Mouse (Mus musculus): Measurements from ENCODE around the gene Mpv17l2. TPM values are rescaled to one million over a fixed set of nuclear protein-coding genes. Genes with fewer than 3 reads are reported as not detected.
A peak's percentile ranks its signal among the peaks of the same experiment; 100 is the strongest.

The Mpv17l2 gene
- polyA plus RNA-seq, 1 experiment from 2014 or later, result 25.8 TPM

DNA sequence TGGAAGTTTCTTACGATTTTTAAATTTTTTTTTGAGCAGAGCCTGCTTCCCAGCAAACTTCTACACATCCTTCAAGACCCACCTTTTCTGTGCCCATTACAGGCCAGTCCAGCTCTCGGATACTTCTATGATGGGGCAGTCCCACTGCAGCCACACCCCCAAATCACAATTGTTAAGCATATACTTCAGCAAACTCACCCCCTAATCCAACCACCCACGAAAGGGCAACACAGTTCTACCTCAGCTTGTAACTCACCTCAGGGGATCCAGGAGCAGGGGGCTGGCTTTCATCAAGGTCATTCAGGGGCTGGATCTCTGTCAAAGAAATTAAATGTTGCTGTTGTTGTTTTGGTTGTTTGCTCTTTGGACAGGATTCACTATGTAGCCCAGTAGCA is 26.3 kb upstream of the Mpv17l2 start:
- Histone ChIP-seq H3K4me3 (ENCODE audit: low read depth, low read length) (no peak overlapping the region), H3K27me3 (ENCODE audit: control insufficient read depth, insufficient read depth, low read length) (no peaks in the 10 kb centered on the region), H3K27ac (replicated peaks; ENCODE audit: low read depth, low read length) (no peak overlapping the region), H3K9ac (replicated peaks; ENCODE audit: low read length) (no peak overlapping the region), H3K36me3 (replicated peaks; ENCODE audit: control insufficient read depth, insufficient read depth, low read depth, low read length) (peaks cover 4% of the 10 kb centered on the region), H3K4me2 (ENCODE audit: low read depth, low read length) (no peak overlapping the region), H3K9me3 (replicated peaks; ENCODE audit: control insufficient read depth, low read length) (no peaks in the 10 kb centered on the region), H3K4me1 (ENCODE audit: control insufficient read depth, insufficient read depth, low read length) (peaks cover 8% of the 10 kb centered on the region; the same call in 1 of the 2 replicates)
- ATAC-seq (replicated peaks; ENCODE audit: insufficient number of reproducible peaks, low FRiP score, low TSS enrichment, low read depth), result no peak
- DNase-seq (ENCODE audit: low spot score), result no peak
- WGBS, result 90% methylated on average over 3 of the region's 3 CpGs

DNA sequence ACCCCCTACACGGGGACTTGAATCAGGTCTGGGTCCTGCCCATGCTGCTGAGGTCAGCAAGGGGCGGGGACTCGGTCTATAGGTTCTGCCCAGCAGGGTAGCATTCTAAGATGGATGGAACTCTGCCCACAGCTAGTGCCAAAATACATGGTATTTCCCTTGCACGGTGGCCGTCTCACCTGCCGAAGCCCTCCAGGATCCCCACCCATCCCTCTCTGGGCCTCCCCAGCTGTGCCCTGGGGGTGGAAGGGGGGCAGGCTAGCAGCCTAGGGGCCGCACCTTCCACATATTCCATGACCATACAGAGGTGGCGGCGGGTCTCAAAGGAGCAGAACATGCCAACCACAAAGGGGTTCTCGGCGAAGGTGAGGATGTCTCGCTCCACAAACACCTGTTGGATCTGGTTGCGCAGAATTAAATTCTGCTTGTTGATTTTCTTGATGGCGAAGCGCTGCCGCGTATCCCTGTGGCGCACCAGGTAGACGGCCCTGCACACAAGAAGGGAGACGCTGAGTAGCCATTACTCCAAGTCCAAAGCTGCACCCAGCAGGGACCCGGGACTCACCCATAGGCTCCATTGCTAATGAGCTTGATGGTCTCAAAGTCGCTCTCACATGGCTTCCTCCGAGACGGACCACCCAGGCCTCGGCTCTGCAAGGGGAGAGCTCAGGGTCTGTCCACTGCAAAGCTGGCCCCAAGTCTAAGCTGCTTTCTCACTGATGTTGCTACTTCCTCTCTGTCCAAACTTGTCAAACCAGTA is 25.7 kb upstream of the Mpv17l2 start:
- no peaks in the 10 kb centered on the region for H3K27me3 ChIP-seq (ENCODE audit: control insufficient read depth, insufficient read depth, low read length)

DNA sequence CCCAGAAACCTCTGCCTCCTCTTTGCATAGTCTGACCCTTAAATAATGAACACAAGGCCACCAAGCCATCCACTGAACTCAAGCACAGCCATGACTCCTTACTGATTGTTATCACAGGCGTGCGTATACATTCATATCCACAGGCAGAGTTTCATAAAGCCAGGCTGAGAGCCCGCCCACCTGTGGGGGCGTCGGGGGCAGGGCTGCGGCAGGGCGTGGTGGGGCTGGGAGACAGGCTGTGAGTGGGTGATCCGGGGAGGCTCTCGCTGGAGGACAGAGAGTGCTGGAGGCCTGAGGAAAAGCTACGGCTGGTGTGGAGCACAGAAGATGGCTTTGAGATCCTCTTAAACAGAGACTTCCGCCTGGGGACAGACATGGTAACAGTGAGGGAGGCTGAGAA is 19.3 kb upstream of the Mpv17l2 start:
- Histone ChIP-seq H3K9me3 (replicated peaks; ENCODE audit: control insufficient read depth, low read length) (no peaks in the 10 kb centered on the region), H3K36me3 (replicated peaks; ENCODE audit: control insufficient read depth, insufficient read depth, low read depth, low read length) (peaks cover 3% of the 10 kb centered on the region), H3K9ac (replicated peaks; ENCODE audit: low read length) (no peak overlapping the region), H3K4me1 (ENCODE audit: control insufficient read depth, insufficient read depth, low read length) (no peaks in the 10 kb centered on the region; the same call in 1 of the 2 replicates), H3K4me3 (ENCODE audit: low read depth, low read length) (no peak overlapping the region), H3K27ac (replicated peaks; ENCODE audit: low read depth, low read length) (no peak overlapping the region), H3K27me3 (ENCODE audit: control insufficient read depth, insufficient read depth, low read length) (no peaks in the 10 kb centered on the region), H3K4me2 (ENCODE audit: low read depth, low read length) (no peak overlapping the region)
- WGBS, result 84% methylated on average over 11 of the region's 11 CpGs
- DNase-seq (ENCODE audit: low spot score) (no peak), ATAC-seq (replicated peaks; ENCODE audit: insufficient number of reproducible peaks, low FRiP score, low TSS enrichment, low read depth) (no peak)

More for the DNA sequence above, 25.7 kb upstream of the Mpv17l2 start:
- peaks cover 8% of the 10 kb centered on the region; the same call in 1 of the 2 replicates for H3K4me1 ChIP-seq (ENCODE audit: control insufficient read depth, insufficient read depth, low read length)
- H3K36me3 ChIP-seq (replicated peaks; ENCODE audit: control insufficient read depth, insufficient read depth, low read depth, low read length), result peaks cover 7% of the 10 kb centered on the region
- H3K4me2 ChIP-seq (ENCODE audit: low read depth, low read length), result no peak overlapping the region
- no peak overlapping the region for H3K4me3 ChIP-seq (ENCODE audit: low read depth, low read length)
- H3K9me3 ChIP-seq (replicated peaks; ENCODE audit: control insufficient read depth, low read length), result no peaks in the 10 kb centered on the region
- no peak overlapping the region for H3K9ac ChIP-seq (replicated peaks; ENCODE audit: low read length)
- DNase-seq (ENCODE audit: low spot score) (no peak), ATAC-seq (replicated peaks; ENCODE audit: insufficient number of reproducible peaks, low FRiP score, low TSS enrichment, low read depth) (no peak)
- WGBS, result 85% methylated on average over 25 of the region's 25 CpGs
- H3K27ac ChIP-seq (replicated peaks; ENCODE audit: low read depth, low read length), result no peak overlapping the region

DNA sequence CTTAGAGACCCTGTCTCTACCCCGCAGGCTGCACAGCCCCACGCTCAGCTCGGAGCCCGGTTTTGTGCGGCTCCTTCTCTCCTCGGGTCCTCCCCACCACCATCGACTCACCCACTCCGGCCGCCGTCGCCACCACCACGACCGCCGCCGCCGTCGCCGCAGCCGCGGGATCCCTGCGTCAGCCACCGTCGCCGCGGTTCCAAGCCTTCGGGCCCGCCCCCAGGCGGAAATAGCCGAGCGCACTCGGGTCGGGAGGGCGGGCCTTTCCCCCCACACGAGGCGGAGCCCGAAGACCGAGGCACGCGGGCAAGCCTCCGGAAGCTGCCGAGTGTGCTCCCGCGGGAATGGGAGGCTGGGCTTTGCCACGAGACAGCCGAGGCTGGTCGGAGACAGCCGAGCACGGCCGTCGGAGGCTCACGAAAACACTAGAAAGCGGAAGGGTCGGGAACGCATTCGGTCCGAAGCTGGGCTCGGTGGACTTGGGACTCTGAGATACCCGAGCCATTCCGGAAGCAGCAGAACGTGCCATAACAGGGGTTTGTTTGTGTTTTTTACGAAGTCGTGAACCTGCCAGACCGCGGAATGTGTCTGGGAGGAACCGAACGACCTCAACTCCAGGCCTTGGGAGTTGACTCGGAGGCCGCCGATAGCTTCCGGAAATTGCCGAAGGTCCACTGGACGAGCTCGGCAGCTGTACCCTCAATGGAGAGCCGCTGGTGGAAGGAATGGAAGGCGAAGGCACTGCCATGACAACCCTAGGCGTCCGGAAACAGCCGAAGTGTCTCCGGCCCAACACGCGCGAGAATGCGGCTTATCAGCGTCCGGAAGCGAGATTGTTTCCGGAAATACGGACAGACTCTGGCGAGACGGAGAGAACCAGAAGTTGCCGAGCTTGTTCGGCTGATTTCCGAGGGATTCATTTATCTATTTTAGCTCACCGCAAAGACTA is 16.0 kb upstream of the Mpv17l2 start, which contains the start of gene Pik3r2:
Gene Pik3r2 (minus strand): TSS at position 218 of the 949 bp plus-strand sequence.
- H3K27ac ChIP-seq (replicated peaks; ENCODE audit: low read depth, low read length), result peak within 1 kb of the TSS; percentile 91
- H3K9ac ChIP-seq (replicated peaks; ENCODE audit: low read length), result peak within 1 kb of the TSS; percentile 90
- no peaks in the 10 kb centered on the region for H3K9me3 ChIP-seq (replicated peaks; ENCODE audit: control insufficient read depth, low read length)
- peak within 1 kb of the TSS; percentile 86 for H3K4me2 ChIP-seq (ENCODE audit: low read depth, low read length)
- DNase-seq (ENCODE audit: low spot score) (peak; percentile 99), ATAC-seq (replicated peaks; ENCODE audit: insufficient number of reproducible peaks, low FRiP score, low TSS enrichment, low read depth) (peak; percentile 83)
- H3K27me3 ChIP-seq (ENCODE audit: control insufficient read depth, insufficient read depth, low read length), result no peaks in the 10 kb centered on the region
- H3K4me1 ChIP-seq (ENCODE audit: control insufficient read depth, insufficient read depth, low read length), result no peaks in the 10 kb centered on the region; the same call in 1 of the 2 replicates
- peaks cover 3% of the 10 kb centered on the region for H3K36me3 ChIP-seq (replicated peaks; ENCODE audit: control insufficient read depth, insufficient read depth, low read depth, low read length)
- H3K4me3 ChIP-seq (ENCODE audit: low read depth, low read length), result peak within 1 kb of the TSS; percentile 72
- under 1% methylated on average over 91 of the region's 94 CpGs for WGBS

DNA sequence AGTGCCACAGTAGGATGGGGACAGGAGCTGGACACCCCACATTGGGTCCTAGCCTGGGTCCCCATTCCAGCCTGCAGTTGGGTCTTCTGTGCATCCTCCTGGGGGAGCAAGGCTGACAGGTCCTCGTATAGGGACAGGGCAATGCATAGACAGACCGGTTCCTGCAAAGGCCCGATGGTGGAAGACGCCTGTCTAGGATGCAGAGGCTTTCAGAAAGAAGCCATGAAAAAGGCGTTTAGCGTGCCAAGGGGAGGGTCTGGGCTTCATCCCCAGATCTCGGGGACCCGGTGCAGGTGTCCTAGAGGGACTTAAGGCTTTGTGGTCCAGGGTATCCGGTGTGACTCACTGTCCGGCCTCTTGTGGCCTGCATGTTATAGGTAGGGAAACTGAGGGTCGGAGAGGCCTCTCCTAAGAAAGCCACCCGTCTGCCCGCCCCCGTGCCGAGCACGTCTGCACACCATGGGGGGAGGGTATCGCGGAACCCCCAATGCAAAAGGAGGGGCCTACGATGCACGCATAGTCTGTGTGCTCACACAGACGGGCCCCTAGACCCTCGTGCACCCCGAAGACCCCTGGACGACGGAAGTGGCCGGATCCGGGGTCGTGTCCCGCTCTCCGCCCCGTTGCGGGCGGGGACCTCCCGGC is 15.2 kb upstream of the Mpv17l2 start:
- 0 out of 2 replicates have a peak overlapping the region, but pooled peaks have one; percentile 5 for H3K27ac ChIP-seq (replicated peaks; ENCODE audit: low read depth, low read length)
- H3K36me3 ChIP-seq (replicated peaks; ENCODE audit: control insufficient read depth, insufficient read depth, low read depth, low read length), result no peaks in the 10 kb centered on the region; the same call in none of the 2 replicates
- no peaks in the 10 kb centered on the region; the same call in 1 of the 2 replicates for H3K4me1 ChIP-seq (ENCODE audit: control insufficient read depth, insufficient read depth, low read length)
- H3K9ac ChIP-seq (replicated peaks; ENCODE audit: low read length), result peak overlapping the region; percentile 90
- 3% methylated on average over 29 of the region's 34 CpGs for WGBS
- DNase-seq (ENCODE audit: low spot score) (no peak), ATAC-seq (replicated peaks; ENCODE audit: insufficient number of reproducible peaks, low FRiP score, low TSS enrichment, low read depth) (no peak)
- peak overlapping the region; percentile 72 for H3K4me3 ChIP-seq (ENCODE audit: low read depth, low read length)
- no peaks in the 10 kb centered on the region for H3K27me3 ChIP-seq (ENCODE audit: control insufficient read depth, insufficient read depth, low read length)
- peak overlapping the region; percentile 86 for H3K4me2 ChIP-seq (ENCODE audit: low read depth, low read length)
- no peaks in the 10 kb centered on the region for H3K9me3 ChIP-seq (replicated peaks; ENCODE audit: control insufficient read depth, low read length)

DNA sequence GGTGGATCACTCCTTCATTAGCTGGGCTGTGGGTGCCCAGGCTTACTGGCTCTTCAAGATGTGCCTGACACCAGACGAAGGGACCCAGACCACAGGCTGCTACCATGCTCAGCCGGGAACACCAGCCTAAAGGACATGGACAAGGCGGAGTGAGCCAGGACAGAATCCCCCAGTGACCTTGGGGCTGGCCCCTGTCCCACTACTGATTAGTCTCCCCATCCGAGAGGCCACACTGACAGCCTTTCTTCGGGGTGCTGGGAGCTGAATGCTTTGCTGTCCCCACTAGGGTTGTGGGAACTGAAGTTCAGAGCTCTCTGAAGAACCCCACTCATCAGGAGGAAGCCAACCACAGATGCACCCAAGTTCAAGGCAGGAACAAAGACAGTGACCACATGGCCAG is 14.5 kb upstream of the Mpv17l2 start:
- H3K4me1 ChIP-seq (ENCODE audit: control insufficient read depth, insufficient read depth, low read length), result no peaks in the 10 kb centered on the region; the same call in 1 of the 2 replicates
- WGBS, result 89% methylated on average over 5 of the region's 5 CpGs

DNA sequence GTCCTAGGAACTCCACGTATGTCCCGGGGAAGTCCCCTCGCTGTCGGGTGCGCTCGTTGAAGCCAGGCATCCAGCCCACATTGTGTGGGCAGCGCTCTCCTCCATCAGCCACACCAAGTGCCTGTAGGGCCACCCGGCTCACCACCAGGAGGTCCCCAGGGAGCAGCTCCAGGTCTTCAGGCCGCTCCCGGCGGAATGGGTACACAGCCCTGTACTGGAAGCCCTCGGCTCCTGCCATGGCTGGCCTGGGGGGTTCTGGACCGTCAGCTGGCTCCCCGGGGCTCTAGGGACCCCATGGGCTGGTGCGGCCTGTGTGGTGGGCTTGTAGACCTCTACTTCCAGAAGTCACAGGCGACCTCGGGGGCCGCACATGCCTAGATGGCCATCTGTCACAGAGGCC is 14.0 kb upstream of the Mpv17l2 start:
- ATAC-seq (replicated peaks; ENCODE audit: insufficient number of reproducible peaks, low FRiP score, low TSS enrichment, low read depth) (no peak), DNase-seq (ENCODE audit: low spot score) (no peak)
- Histone ChIP-seq H3K4me2 (ENCODE audit: low read depth, low read length) (no peak overlapping the region; the same call in 1 of the 2 replicates), H3K36me3 (replicated peaks; ENCODE audit: control insufficient read depth, insufficient read depth, low read depth, low read length) (peaks cover 3% of the 10 kb centered on the region), H3K9me3 (replicated peaks; ENCODE audit: control insufficient read depth, low read length) (no peaks in the 10 kb centered on the region), H3K4me1 (ENCODE audit: control insufficient read depth, insufficient read depth, low read length) (no peaks in the 10 kb centered on the region; the same call in 1 of the 2 replicates), H3K27ac (replicated peaks; ENCODE audit: low read depth, low read length) (no peak overlapping the region), H3K4me3 (ENCODE audit: low read depth, low read length) (no peak overlapping the region), H3K9ac (replicated peaks; ENCODE audit: low read length) (no peak overlapping the region; the same call in 1 of the 2 replicates), H3K27me3 (ENCODE audit: control insufficient read depth, insufficient read depth, low read length) (no peaks in the 10 kb centered on the region)
- 95% methylated on average over 18 of the region's 18 CpGs for WGBS

More for the DNA sequence above, 14.5 kb upstream of the Mpv17l2 start:
- no peak for DNase-seq (ENCODE audit: low spot score)
- peaks cover 2% of the 10 kb centered on the region for H3K36me3 ChIP-seq (replicated peaks; ENCODE audit: control insufficient read depth, insufficient read depth, low read depth, low read length)
- ATAC-seq (replicated peaks; ENCODE audit: insufficient number of reproducible peaks, low FRiP score, low TSS enrichment, low read depth), result no peak
- H3K4me2 ChIP-seq (ENCODE audit: low read depth, low read length), result peak overlapping the region; percentile 86; the same call in 1 of the 2 replicates
- H3K9ac ChIP-seq (replicated peaks; ENCODE audit: low read length), result peak overlapping the region; percentile 28
- H3K4me3 ChIP-seq (ENCODE audit: low read depth, low read length), result peak overlapping the region; percentile 72
- H3K9me3 ChIP-seq (replicated peaks; ENCODE audit: control insufficient read depth, low read length), result no peaks in the 10 kb centered on the region
- no peaks in the 10 kb centered on the region for H3K27me3 ChIP-seq (ENCODE audit: control insufficient read depth, insufficient read depth, low read length)
- no peak overlapping the region for H3K27ac ChIP-seq (replicated peaks; ENCODE audit: low read depth, low read length)

Measured in embryonic facial prominence, embryonic 11.5 days (tissue).